Mouse (Mus musculus) cerebellum, adult 11 months (tissue): ENCODE data around the gene Nod1.
A peak's percentile ranks its signal among the peaks of the same experiment; 100 is the strongest.

Experiments used
- DNase-seq: peaks from one replicate; pipeline ENCODE4 v3.0.0; 2022

The Nod1 gene

GRCm38 (mm10) chr6:54972111-54972928, at the start of gene Nod1:
Gene Nod1, minus strand, starts transcription at chr6:54972612.
- DNase-seq: peak; percentile 32

GRCm38 (mm10) chr6:55021806-55022205, 49.4 kb upstream of the Nod1 start:
- DNase-seq: no peak

- no peak for DNase-seq
These were observed 46.0 kb upstream of the Nod1 start for GRCm38 (mm10) chr6:55018417-55018816.

GRCm38 (mm10) chr6:55016710-55017583, 44.5 kb upstream of the Nod1 start:
- DNase-seq: peak; percentile 42

- DNase-seq: no peak
These were observed 43.8 kb upstream of the Nod1 start for GRCm38 (mm10) chr6:55016236-55016635.

GRCm38 (mm10) chr6:55014184-55014583, 41.8 kb upstream of the Nod1 start:
- no peak for DNase-seq

- DNase-seq: no peak
These were observed 40.1 kb upstream of the Nod1 start for GRCm38 (mm10) chr6:55012516-55012915.

GRCm38 (mm10) chr6:55010330-55011091, 38.1 kb upstream of the Nod1 start:
- no peak for DNase-seq

- no peak for DNase-seq
These were observed 37.2 kb upstream of the Nod1 start for GRCm38 (mm10) chr6:55009391-55010230.

GRCm38 (mm10) chr6:55008401-55008800, 36.0 kb upstream of the Nod1 start:
- no peak for DNase-seq

GRCm38 (mm10) chr6:55003559-55003958, 31.1 kb upstream of the Nod1 start:
- DNase-seq: no peak

- no peak for DNase-seq
These were observed 30.0 kb upstream of the Nod1 start for GRCm38 (mm10) chr6:55002438-55002837.

- DNase-seq: no peak
These were observed 28.9 kb upstream of the Nod1 start for GRCm38 (mm10) chr6:55001320-55001719.

- no peak for DNase-seq
These were observed 25.3 kb upstream of the Nod1 start for GRCm38 (mm10) chr6:54997726-54998125.

- no peak for DNase-seq
These were observed 23.9 kb upstream of the Nod1 start for GRCm38 (mm10) chr6:54996361-54996760.

GRCm38 (mm10) chr6:54992734-54993260, 20.4 kb upstream of the Nod1 start, which contains the start of gene Ggct:
Gene Ggct, minus strand, starts transcription at chr6:54992950.
- peak; percentile 97 for DNase-seq

- no peak for DNase-seq
These were observed 19.7 kb upstream of the Nod1 start for GRCm38 (mm10) chr6:54992141-54992540.

GRCm38 (mm10) chr6:54991189-54991588, 18.8 kb upstream of the Nod1 start:
- DNase-seq: no peak

GRCm38 (mm10) chr6:54988141-54988540, 15.7 kb upstream of the Nod1 start:
- no peak for DNase-seq

- no peak for DNase-seq
These were observed 11.7 kb upstream of the Nod1 start for GRCm38 (mm10) chr6:54984096-54984495.

GRCm38 (mm10) chr6:54983526-54984050, 11.2 kb upstream of the Nod1 start:
- DNase-seq: no peak

GRCm38 (mm10) chr6:54979426-54979825, 7.0 kb upstream of the Nod1 start:
- DNase-seq: no peak
